Mouse (Mus musculus): Measurements from ENCODE around the gene Lyz2. TPM values are rescaled to one million over a fixed set of nuclear protein-coding genes. Genes with fewer than 3 reads are reported as not detected.

Gene Lyz2
- total RNA-seq, 2 experiments from 2014 or later = 18.8 to 20.3 TPM

Other genes with a start within 250 kb of the Lyz2 start
- gene Lrrc10, start 237.0 kb downstream of the Lyz2 start, total RNA-seq (2021) = not detected
- gene Cct2, start 218.5 kb downstream of the Lyz2 start, total RNA-seq (2021) = 100 to 1,000 TPM; 158 to 165 TPM
- 10 to 100 TPM; 34.9 to 36.5 TPM for gene Frs2, start 133.8 kb downstream of the Lyz2 start, total RNA-seq (2021)
- gene Yeats4, start 57.8 kb downstream of the Lyz2 start, total RNA-seq (2021) = 10 to 100 TPM; 47.1 to 50.0 TPM
- not detected for gene 9530003J23Rik, start 43.6 kb downstream of the Lyz2 start, total RNA-seq (2021)
- gene Lyz1, start 10.5 kb upstream of the Lyz2 start, total RNA-seq (2021) = 1 to 10 TPM; 1.7 to 2.2 TPM
- gene Cpsf6, start 97.7 kb upstream of the Lyz2 start, total RNA-seq (2021) = 100 to 1,000 TPM; 109 to 117 TPM